Mouse (Mus musculus): ENCODE data around the gene Slc36a3. TPM values are rescaled to one million over a fixed set of nuclear protein-coding genes. Genes with fewer than 3 reads are reported as not detected.

Slc36a3 gene
- polyA plus RNA-seq (2015; fragmentation: Nextera tagmentation; extraction: Ambion mirVana), result not detected in 2 replicates

DNA sequence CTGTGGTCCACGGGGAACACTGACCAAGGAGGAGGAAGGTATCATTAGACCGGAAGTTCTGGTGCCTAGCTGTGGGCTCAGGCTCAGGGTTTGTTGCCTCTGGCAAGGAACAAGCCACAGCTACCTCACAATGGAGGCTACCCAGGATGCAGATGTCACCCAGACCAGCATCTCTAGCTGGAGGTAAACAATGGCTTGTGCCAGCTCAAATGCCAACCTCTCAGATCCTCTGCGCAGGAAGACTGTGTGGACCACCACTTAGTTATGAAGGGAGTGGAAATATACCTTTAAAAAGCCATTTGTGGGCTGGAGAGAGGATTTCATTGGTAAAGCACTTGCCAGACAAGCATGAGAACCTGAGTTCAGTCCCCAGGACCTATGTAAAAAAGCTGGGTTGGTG, at the start of gene Slc36a3:
Slc36a3 (minus strand) TSS at position 101 of the 400 bp plus-strand sequence.
- no peak within 1 kb of the TSS for H3K27ac ChIP-seq (ENCODE audit: low read length)
- H3K4me3 ChIP-seq (ENCODE audit: low read depth, low read length), result no peak within 1 kb of the TSS
- no peak for ATAC-seq
- no peaks in the 10 kb centered on the region for H3K36me3 ChIP-seq (ENCODE audit: control insufficient read depth, insufficient read depth, low read length)
- H3K4me1 ChIP-seq (ENCODE audit: control insufficient read depth, insufficient read depth, low read length), result no peaks in the 10 kb centered on the region
- 88% methylated on average over 3 of the region's 3 CpGs for WGBS
- H3K9ac ChIP-seq (ENCODE audit: low read depth, low read length), result no peak within 1 kb of the TSS
- H3K4me2 ChIP-seq (ENCODE audit: low read length), result no peak within 1 kb of the TSS
- H3K27me3 ChIP-seq (ENCODE audit: control insufficient read depth, insufficient read depth, low read depth, low read length), result no peaks in the 10 kb centered on the region
- H3K9me3 ChIP-seq (replicated peaks; ENCODE audit: control insufficient read depth, low read length, poor library complexity, severe bottlenecking), result no peaks in the 10 kb centered on the region

- Histone ChIP-seq H3K27me3 (ENCODE audit: control insufficient read depth, insufficient read depth, low read depth, low read length) (no peaks in the 10 kb centered on the region; the same call in 1 of the 2 replicates), H3K27ac (ENCODE audit: low read length) (no peak overlapping the region), H3K4me3 (ENCODE audit: low read depth, low read length) (no peak overlapping the region), H3K9me3 (replicated peaks; ENCODE audit: control insufficient read depth, low read length, poor library complexity, severe bottlenecking) (no peaks in the 10 kb centered on the region), H3K36me3 (ENCODE audit: control insufficient read depth, insufficient read depth, low read length) (no peaks in the 10 kb centered on the region), H3K9ac (ENCODE audit: low read depth, low read length) (no peak overlapping the region), H3K4me2 (ENCODE audit: low read length) (no peak overlapping the region), H3K4me1 (ENCODE audit: control insufficient read depth, insufficient read depth, low read length) (no peaks in the 10 kb centered on the region)
- 83% methylated on average over 8 of the region's 8 CpGs for WGBS
- no peak for ATAC-seq
These were observed 46.4 kb upstream of the Slc36a3 start for GRCm38 (mm10) chr11:55197740-55198510.

- Histone ChIP-seq H3K9ac (ENCODE audit: low read depth, low read length) (no peak overlapping the region), H3K36me3 (ENCODE audit: control insufficient read depth, insufficient read depth, low read length) (no peaks in the 10 kb centered on the region), H3K27ac (ENCODE audit: low read length) (no peak overlapping the region), H3K4me3 (ENCODE audit: low read depth, low read length) (no peak overlapping the region), H3K4me2 (ENCODE audit: low read length) (no peak overlapping the region), H3K4me1 (ENCODE audit: control insufficient read depth, insufficient read depth, low read length) (no peaks in the 10 kb centered on the region), H3K9me3 (replicated peaks; ENCODE audit: control insufficient read depth, low read length, poor library complexity, severe bottlenecking) (no peaks in the 10 kb centered on the region), H3K27me3 (ENCODE audit: control insufficient read depth, insufficient read depth, low read depth, low read length) (no peaks in the 10 kb centered on the region; the same call in 1 of the 2 replicates)
- WGBS, result 74% methylated on average over 6 of the region's 6 CpGs
- no peak for ATAC-seq
These were observed 45.6 kb upstream of the Slc36a3 start for GRCm38 (mm10) chr11:55197086-55197485.

DNA sequence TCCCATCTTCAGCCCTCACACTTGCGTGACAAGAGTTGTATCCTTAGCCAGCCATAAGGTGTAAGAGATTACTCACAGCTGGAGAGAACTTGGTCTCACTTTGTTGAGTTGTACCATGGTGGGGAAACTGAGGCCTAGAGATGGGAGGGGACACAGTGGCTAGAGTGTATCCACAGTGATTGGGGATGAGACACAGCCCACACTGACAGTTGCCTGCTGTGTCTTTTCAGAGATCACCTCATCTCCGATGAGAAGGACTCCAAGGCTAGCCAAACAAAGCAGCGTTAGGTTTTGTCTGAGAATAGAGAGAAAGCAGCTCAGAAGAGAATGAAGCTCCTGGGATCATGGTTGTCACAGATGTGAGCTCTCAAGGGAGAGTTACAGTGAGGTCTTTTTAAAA, 38.7 kb upstream of the Slc36a3 start:
- no peak overlapping the region for H3K9ac ChIP-seq (ENCODE audit: low read depth, low read length)
- 72% methylated on average over 3 of the region's 3 CpGs for WGBS
- ATAC-seq, result no peak
- no peaks in the 10 kb centered on the region for H3K4me1 ChIP-seq (ENCODE audit: control insufficient read depth, insufficient read depth, low read length)
- H3K4me3 ChIP-seq (ENCODE audit: low read depth, low read length), result no peak overlapping the region
- H3K27ac ChIP-seq (ENCODE audit: low read length), result no peak overlapping the region
- H3K36me3 ChIP-seq (ENCODE audit: control insufficient read depth, insufficient read depth, low read length), result no peaks in the 10 kb centered on the region
- no peak overlapping the region for H3K4me2 ChIP-seq (ENCODE audit: low read length)
- H3K27me3 ChIP-seq (ENCODE audit: control insufficient read depth, insufficient read depth, low read depth, low read length), result no peaks in the 10 kb centered on the region
- H3K9me3 ChIP-seq (replicated peaks; ENCODE audit: control insufficient read depth, low read length, poor library complexity, severe bottlenecking), result no peaks in the 10 kb centered on the region

GRCm38 (mm10) chr11:55187777-55188176, 36.3 kb upstream of the Slc36a3 start:
- 80% methylated on average over 6 of the region's 6 CpGs for WGBS
- ATAC-seq, result no peak
- no peak overlapping the region for H3K9ac ChIP-seq (ENCODE audit: low read depth, low read length)
- no peaks in the 10 kb centered on the region for H3K4me1 ChIP-seq (ENCODE audit: control insufficient read depth, insufficient read depth, low read length)
- H3K4me2 ChIP-seq (ENCODE audit: low read length), result no peak overlapping the region
- H3K27ac ChIP-seq (ENCODE audit: low read length), result no peak overlapping the region
- H3K27me3 ChIP-seq (ENCODE audit: control insufficient read depth, insufficient read depth, low read depth, low read length), result no peaks in the 10 kb centered on the region
- no peaks in the 10 kb centered on the region for H3K9me3 ChIP-seq (replicated peaks; ENCODE audit: control insufficient read depth, low read length, poor library complexity, severe bottlenecking)
- no peaks in the 10 kb centered on the region for H3K36me3 ChIP-seq (ENCODE audit: control insufficient read depth, insufficient read depth, low read length)
- H3K4me3 ChIP-seq (ENCODE audit: low read depth, low read length), result no peak overlapping the region

DNA sequence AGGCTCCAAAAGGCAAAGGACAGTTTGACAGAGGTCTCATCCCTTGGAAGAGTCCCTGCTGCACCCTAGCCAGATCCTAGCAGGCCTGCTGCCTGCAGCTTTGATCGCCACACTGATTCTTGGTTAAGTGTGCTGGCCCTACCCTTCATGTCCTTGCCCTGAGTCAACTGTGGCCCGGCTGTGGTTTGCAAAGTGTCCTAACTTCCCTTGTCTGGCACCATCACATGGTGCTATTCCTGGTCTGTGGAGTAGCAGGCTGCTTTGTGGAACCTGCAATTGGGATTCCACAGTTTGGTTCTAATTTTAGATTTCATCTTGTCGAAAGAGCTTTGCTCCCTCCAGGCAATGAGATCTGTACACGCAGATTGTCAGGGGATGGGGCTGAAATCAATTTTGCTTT, 35.8 kb upstream of the Slc36a3 start:
- H3K9ac ChIP-seq (ENCODE audit: low read depth, low read length), result no peak overlapping the region
- 85% methylated on average over 4 of the region's 4 CpGs for WGBS

DNA sequence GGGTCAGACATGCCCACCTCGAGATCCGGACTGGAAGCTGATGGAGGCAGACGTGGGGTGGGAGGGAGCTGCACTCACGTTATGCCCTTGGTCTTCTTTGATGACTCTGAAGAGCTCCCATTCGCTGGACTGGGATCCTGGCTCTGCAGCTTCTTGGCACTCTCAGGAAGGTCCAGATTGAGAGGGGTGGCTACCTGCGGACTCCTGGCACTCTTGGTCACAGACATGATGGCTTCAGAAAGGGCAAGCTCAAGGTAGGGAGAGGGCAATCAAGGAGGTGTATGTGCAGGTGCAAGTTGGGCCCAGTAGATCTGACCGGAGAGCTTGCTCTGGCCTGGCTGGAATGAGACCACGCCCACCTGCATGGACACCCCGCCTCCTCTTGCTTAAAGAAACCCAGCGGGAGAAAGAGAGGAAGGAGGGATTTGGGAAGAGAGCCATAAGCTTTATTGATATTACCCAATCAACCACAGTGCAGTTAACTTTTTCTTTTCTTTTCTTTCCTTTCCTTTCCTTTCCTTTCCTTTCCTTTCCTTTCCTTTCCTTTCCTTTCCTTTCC, 33.3 kb upstream of the Slc36a3 start, which contains the start of gene Slc36a2:
Slc36a2 (minus strand) TSS at position 345 of the 559 bp plus-strand sequence.
- Histone ChIP-seq H3K36me3 (ENCODE audit: control insufficient read depth, insufficient read depth, low read length) (no peaks in the 10 kb centered on the region), H3K4me1 (ENCODE audit: control insufficient read depth, insufficient read depth, low read length) (no peaks in the 10 kb centered on the region), H3K4me3 (ENCODE audit: low read depth, low read length) (no peak within 1 kb of the TSS), H3K4me2 (ENCODE audit: low read length) (no peak within 1 kb of the TSS), H3K27me3 (ENCODE audit: control insufficient read depth, insufficient read depth, low read depth, low read length) (no peaks in the 10 kb centered on the region), H3K9ac (ENCODE audit: low read depth, low read length) (no peak within 1 kb of the TSS), H3K9me3 (replicated peaks; ENCODE audit: control insufficient read depth, low read length, poor library complexity, severe bottlenecking) (no peaks in the 10 kb centered on the region), H3K27ac (ENCODE audit: low read length) (no peak within 1 kb of the TSS)
- ATAC-seq, result no peak
- 24% methylated on average over 10 of the region's 10 CpGs for WGBS

More for the DNA sequence above, 35.8 kb upstream of the Slc36a3 start:
- no peak overlapping the region for H3K4me3 ChIP-seq (ENCODE audit: low read depth, low read length)
- no peak overlapping the region for H3K4me2 ChIP-seq (ENCODE audit: low read length)
- no peaks in the 10 kb centered on the region for H3K4me1 ChIP-seq (ENCODE audit: control insufficient read depth, insufficient read depth, low read length)
- H3K9me3 ChIP-seq (replicated peaks; ENCODE audit: control insufficient read depth, low read length, poor library complexity, severe bottlenecking), result no peaks in the 10 kb centered on the region
- H3K27me3 ChIP-seq (ENCODE audit: control insufficient read depth, insufficient read depth, low read depth, low read length), result no peaks in the 10 kb centered on the region
- H3K27ac ChIP-seq (ENCODE audit: low read length), result no peak overlapping the region
- no peaks in the 10 kb centered on the region for H3K36me3 ChIP-seq (ENCODE audit: control insufficient read depth, insufficient read depth, low read length)
- ATAC-seq, result no peak

- Histone ChIP-seq H3K4me2 (ENCODE audit: low read length) (no peak overlapping the region), H3K27ac (ENCODE audit: low read length) (no peak overlapping the region), H3K9ac (ENCODE audit: low read depth, low read length) (no peak overlapping the region), H3K4me3 (ENCODE audit: low read depth, low read length) (no peak overlapping the region), H3K9me3 (replicated peaks; ENCODE audit: control insufficient read depth, low read length, poor library complexity, severe bottlenecking) (no peaks in the 10 kb centered on the region), H3K36me3 (ENCODE audit: control insufficient read depth, insufficient read depth, low read length) (no peaks in the 10 kb centered on the region), H3K27me3 (ENCODE audit: control insufficient read depth, insufficient read depth, low read depth, low read length) (no peaks in the 10 kb centered on the region), H3K4me1 (ENCODE audit: control insufficient read depth, insufficient read depth, low read length) (no peaks in the 10 kb centered on the region)
- WGBS, result 95% methylated on average over 5 of the region's 5 CpGs
- ATAC-seq, result no peak
These were observed 32.7 kb upstream of the Slc36a3 start for GRCm38 (mm10) chr11:55184246-55184645.

DNA sequence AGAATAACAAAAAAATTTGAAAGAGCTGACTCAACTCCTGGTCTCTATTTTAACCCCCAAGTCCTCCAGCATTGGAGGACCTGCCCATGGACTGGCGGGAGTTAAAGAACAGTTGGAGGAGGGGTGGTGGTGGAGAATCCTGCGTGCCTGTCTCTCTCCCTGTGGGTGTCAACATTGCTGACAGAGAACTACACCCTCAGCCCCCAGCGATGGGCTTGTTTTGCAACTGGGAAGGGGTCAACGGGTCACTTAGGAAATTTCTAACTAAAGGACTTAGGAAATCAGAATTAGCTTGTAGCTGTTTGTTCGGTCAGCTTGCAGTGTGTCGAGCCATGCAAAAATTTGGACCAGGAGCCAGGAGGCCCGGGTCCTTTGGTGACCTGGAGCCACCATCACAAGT, 31.6 kb upstream of the Slc36a3 start:
- Histone ChIP-seq H3K4me2 (ENCODE audit: low read length) (no peak overlapping the region), H3K4me1 (ENCODE audit: control insufficient read depth, insufficient read depth, low read length) (no peaks in the 10 kb centered on the region), H3K36me3 (ENCODE audit: control insufficient read depth, insufficient read depth, low read length) (no peaks in the 10 kb centered on the region), H3K4me3 (ENCODE audit: low read depth, low read length) (no peak overlapping the region), H3K27me3 (ENCODE audit: control insufficient read depth, insufficient read depth, low read depth, low read length) (no peaks in the 10 kb centered on the region), H3K9me3 (replicated peaks; ENCODE audit: control insufficient read depth, low read length, poor library complexity, severe bottlenecking) (no peaks in the 10 kb centered on the region), H3K27ac (ENCODE audit: low read length) (no peak overlapping the region), H3K9ac (ENCODE audit: low read depth, low read length) (no peak overlapping the region)
- ATAC-seq, result no peak
- WGBS, result 71% methylated on average over 7 of the region's 7 CpGs

Data from midbrain, embryonic 16.5 days (tissue).